Mouse (Mus musculus) cortical plate, adult 2 months (tissue): ENCODE measurements around the gene Dlk2.

Experiments
- CTCF ChIP-seq: fragments of 200-500 bp; IDR thresholded peaks from 2 replicates; pipeline ENCODE4 v1.5.1; 2011; ENCODE audit warnings: mild to moderate bottlenecking, control low read depth, low read length; ENCODE audit not compliant: insufficient read depth; ENCODE audit errors: extremely low read depth
- POLR2A ChIP-seq: fragments of 200-500 bp; IDR thresholded peaks from 2 replicates; pipeline ENCODE4 v1.6.1; 2011; ENCODE audit warnings: mild to moderate bottlenecking, low read length, control low read depth; ENCODE audit not compliant: insufficient read depth; ENCODE audit errors: extremely low read depth

- TF ChIP-seq CTCF, result no peak
- TF ChIP-seq POLR2A, result no peak
These were observed 13.3 kb downstream of the Dlk2 start for GRCm38 (mm10) chr17:46310515-46310914.
